Mouse (Mus musculus) small intestine, adult 2 months (tissue): ENCODE results near the gene Hsp90ab1. TPM values are rescaled to one million over a fixed set of nuclear protein-coding genes. Genes with fewer than 3 reads are reported as not detected.

Experiments used
- H3K27ac ChIP-seq: fragments of 200-500 bp; 2 replicates; pipeline ENCODE4 v1.5.1; 2012; ENCODE audit warnings: low read depth, low read length, control low read depth, inconsistent platforms; ENCODE audit not compliant: insufficient read depth
- H3K27me3 ChIP-seq: fragments of 200-500 bp; 2 replicates; pipeline ENCODE4 v1.6.1; 2012; ENCODE audit warnings: mild to moderate bottlenecking, moderate library complexity, low read length, inconsistent platforms; ENCODE audit not compliant: control insufficient read depth, insufficient read depth
- H3K36me3 ChIP-seq: fragments of 200-500 bp; 2 replicates; pipeline ENCODE4 v1.6.1; 2012; ENCODE audit warnings: mild to moderate bottlenecking, low read length, control low read depth, inconsistent platforms; ENCODE audit not compliant: control insufficient read depth, insufficient read depth
- H3K4me1 ChIP-seq: fragments of 200-500 bp; 2 replicates; pipeline ENCODE4 v1.6.1; 2012; ENCODE audit warnings: low read length, inconsistent platforms, mixed read lengths; ENCODE audit not compliant: control insufficient read depth, insufficient read depth, insufficient read length
- H3K4me3 ChIP-seq: fragments of 200-500 bp; 2 replicates; pipeline ENCODE4 v1.5.1; 2012; ENCODE audit warnings: low read depth, mild to moderate bottlenecking, control low read depth, inconsistent platforms, low read length, moderate library complexity
- CTCF ChIP-seq: fragments of 200-500 bp; IDR thresholded peaks from 2 replicates; pipeline ENCODE4 v1.5.1; 2012; ENCODE audit warnings: low read depth, mild to moderate bottlenecking, control low read depth, inconsistent platforms, low read length, moderate library complexity, mixed read lengths; ENCODE audit not compliant: insufficient replicate concordance, insufficient read length; ENCODE audit errors: extremely low read depth
- POLR2A ChIP-seq: fragments of 200-500 bp; IDR thresholded peaks from 2 replicates; pipeline ENCODE4 v1.6.1; 2012; ENCODE audit warnings: low read depth, mild to moderate bottlenecking, control low read depth, inconsistent platforms, low read length, moderate library complexity
- WGBS: fragments of 180-500 bp; shearing (Covaris S2); methylation state at CpG from one replicate; pipeline ENCODE4 v1.1.7; 2018; 5-methylcytosine and 5-hydroxymethylcytosine counted together
- polyA plus RNA-seq: library from polyadenylated mRNA; depleted of rRNA; stranded (reverse); fragments of >200 nt; gene quantifications from 2 replicates; pipeline ENCODE4 v1.2.3, GENCODE M21; 2012

Hsp90ab1 gene
- polyA plus RNA-seq, 1 experiment = 157 TPM

GRCm38 (mm10) chr17:45544001-45544872 lies 28.8 kb downstream of the Hsp90ab1 start:
- Histone ChIP-seq H3K4me1 (peaks cover 6% of the 10 kb centered on the region; the same call in 1 of the 2 replicates), H3K27ac (no peak overlapping the region), H3K27me3 (peaks cover 53% of the 10 kb centered on the region), H3K36me3 (no peaks in the 10 kb centered on the region), H3K4me3 (no peak overlapping the region)
- WGBS = 16% methylated on average over 24 of the region's 24 CpGs
- no peak for TF ChIP-seq CTCF
- TF ChIP-seq POLR2A = no peak

- Histone ChIP-seq H3K4me1 (peaks cover 6% of the 10 kb centered on the region; the same call in 1 of the 2 replicates), H3K27me3 (peaks cover 44% of the 10 kb centered on the region), H3K4me3 (no peak overlapping the region), H3K27ac (no peak overlapping the region), H3K36me3 (no peaks in the 10 kb centered on the region)
- 31% methylated on average over 1 of the region's 1 CpGs for WGBS
- TF ChIP-seq CTCF = no peak
- no peak for TF ChIP-seq POLR2A
Measured at GRCm38 (mm10) chr17:45543115-45543514, 30.0 kb downstream of the Hsp90ab1 start.

- TF ChIP-seq CTCF = no peak
- no peak for TF ChIP-seq POLR2A
- no peak overlapping the region for H3K4me3 ChIP-seq
- no peaks in the 10 kb centered on the region for H3K36me3 ChIP-seq
- H3K4me1 ChIP-seq = peaks cover 6% of the 10 kb centered on the region; the same call in 1 of the 2 replicates
- 67% methylated on average over 2 of the region's 2 CpGs for WGBS
- peaks cover 40% of the 10 kb centered on the region for H3K27me3 ChIP-seq
- no peak overlapping the region for H3K27ac ChIP-seq
Measured at GRCm38 (mm10) chr17:45542705-45543104, 30.4 kb downstream of the Hsp90ab1 start.

DNA sequence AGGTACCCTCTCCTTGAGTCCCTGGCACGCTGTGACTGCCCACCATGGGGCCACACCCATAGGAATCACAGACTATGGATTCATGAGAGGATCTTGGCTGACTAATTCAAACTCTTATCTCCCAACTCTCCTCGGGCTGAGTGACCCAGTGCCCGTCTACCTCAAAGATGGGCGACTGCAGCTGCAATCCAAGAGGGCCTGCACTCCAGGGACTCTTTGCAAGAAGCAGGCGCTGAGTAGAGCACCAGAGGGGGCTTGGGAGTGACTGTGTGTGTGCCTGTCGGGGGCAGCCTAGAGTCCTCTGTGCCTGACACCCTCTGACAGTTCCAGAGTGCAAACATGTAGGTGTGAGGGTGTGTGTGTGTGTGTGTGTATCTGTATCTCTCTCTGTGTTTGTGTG lies 30.9 kb downstream of the Hsp90ab1 start:
- no peak overlapping the region for H3K4me3 ChIP-seq
- no peak overlapping the region for H3K27ac ChIP-seq
- no peaks in the 10 kb centered on the region for H3K36me3 ChIP-seq
- 18% methylated on average over 6 of the region's 6 CpGs for WGBS
- TF ChIP-seq POLR2A (no peak), CTCF (no peak)
- H3K4me1 ChIP-seq = peaks cover 6% of the 10 kb centered on the region; the same call in 1 of the 2 replicates
- peaks cover 34% of the 10 kb centered on the region for H3K27me3 ChIP-seq

- WGBS = 65% methylated on average over 21 of the region's 21 CpGs
- TF ChIP-seq CTCF = no peak
- no peak for TF ChIP-seq POLR2A
- Histone ChIP-seq H3K27me3 (peaks cover 17% of the 10 kb centered on the region), H3K4me3 (no peak overlapping the region), H3K4me1 (0 out of 2 replicates have a peak, but pooled peaks cover under 1% of the 10 kb centered on the region), H3K36me3 (no peaks in the 10 kb centered on the region), H3K27ac (no peak overlapping the region)
Measured at GRCm38 (mm10) chr17:45539664-45540063, 33.4 kb downstream of the Hsp90ab1 start.

DNA sequence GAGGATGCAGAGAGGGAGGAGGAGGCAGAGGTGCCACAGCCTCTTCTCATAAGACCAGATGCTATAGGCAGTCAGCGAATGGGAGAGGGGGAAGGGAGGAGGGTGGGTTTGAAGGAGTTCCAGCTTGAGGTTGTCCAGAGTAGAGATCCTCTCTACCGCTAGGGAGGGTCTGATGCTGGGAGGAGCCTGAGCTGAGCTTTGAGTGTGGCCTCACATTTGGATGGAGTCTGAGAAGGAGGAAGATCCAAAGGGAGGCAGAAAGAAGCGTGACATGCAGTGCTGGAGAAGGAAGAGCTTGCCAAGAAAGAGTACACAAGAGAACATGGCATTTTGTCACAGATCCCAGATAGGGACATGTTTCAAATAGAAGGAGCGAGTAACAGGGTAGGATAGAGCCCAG lies 34.7 kb downstream of the Hsp90ab1 start:
- no peak overlapping the region for H3K4me3 ChIP-seq
- no peak overlapping the region for H3K27ac ChIP-seq
- no peaks in the 10 kb centered on the region for H3K4me1 ChIP-seq
- no peaks in the 10 kb centered on the region for H3K36me3 ChIP-seq
- peaks cover 8% of the 10 kb centered on the region; the same call in 1 of the 2 replicates for H3K27me3 ChIP-seq
- 53% methylated on average over 4 of the region's 4 CpGs for WGBS
- TF ChIP-seq POLR2A (no peak), CTCF (no peak)

GRCm38 (mm10) chr17:45536264-45536663 lies 36.8 kb downstream of the Hsp90ab1 start:
- no peak overlapping the region for H3K27ac ChIP-seq
- H3K4me3 ChIP-seq = no peak overlapping the region
- 14% methylated on average over 5 of the region's 5 CpGs for WGBS
- TF ChIP-seq POLR2A (no peak), CTCF (no peak)
- H3K27me3 ChIP-seq = 0 out of 2 replicates have a peak, but pooled peaks cover 3% of the 10 kb centered on the region
- no peaks in the 10 kb centered on the region for H3K36me3 ChIP-seq
- H3K4me1 ChIP-seq = no peaks in the 10 kb centered on the region
